In genomic region chr5:25268258-25268888, GRCm38 (mm10) we compare ENCODE assay signal across 26 mouse cellular contexts. TPM values are rescaled to one million over a fixed set of nuclear protein-coding genes. Genes with fewer than 3 reads are reported as not detected.
DNase-seq lines count a peak whose midpoint lies in the region; ATAC-seq and TF ChIP-seq lines count a peak whose summit lies in the region.
"Had no signal": no experiment of that assay in that cellular context is flagged by ENCODE, and none has a peak within 500 bp of the region (broad histone marks: within the 10 kb centered on the region; RNA-seq: fewer than 3 reads in every experiment).

No protein-coding gene starts in this region.

- 0 out of 2 replicates have a peak, but pooled peaks have one; percentile 73 for ATAC-seq in kidney, postnatal 0 days (replicated peaks; ENCODE audit: low FRiP score, low read depth)
- no peak for ATAC-seq in kidney, embryonic 14.5 days (ENCODE audit: low FRiP score, low TSS enrichment)
- 0 out of 2 replicates have a peak, but pooled peaks have one; percentile 30 for ATAC-seq in granulocyte monocyte progenitor cell, adult 5-6 weeks (replicated peaks; ENCODE audit: poor library complexity, severe bottlenecking)
- ATAC-seq in hindbrain, embryonic 16.5 days, result no peak
- ATAC-seq: activated CD4-positive, CD25-positive, alpha-beta regulatory T cell, adult 4 months; forebrain, embryonic 14.5 days; Patski had no signal

- no peak overlapping the region for H3K9ac ChIP-seq in kidney, postnatal 0 days (ENCODE audit: low read depth, low read length)
- no peak overlapping the region for H3K9ac ChIP-seq in kidney, embryonic 14.5 days (ENCODE audit: low read depth, low read length)
- H3K9ac ChIP-seq in hindbrain, embryonic 16.5 days (ENCODE audit: low read depth, low read length), result no peak overlapping the region
- H3K9ac ChIP-seq: embryonic facial prominence, embryonic 15.5 days; heart, embryonic 15.5 days; hindbrain, embryonic 14.5 days had no signal

- H3K4me2 ChIP-seq in kidney, postnatal 0 days (ENCODE audit: low read length), result no peak overlapping the region
- H3K4me2 ChIP-seq in kidney, embryonic 14.5 days (replicated peaks; ENCODE audit: low read depth, low read length), result no peak overlapping the region
- H3K4me2 ChIP-seq in hindbrain, embryonic 16.5 days (ENCODE audit: low read length), result no peak overlapping the region
- H3K4me2 ChIP-seq: embryonic facial prominence, embryonic 15.5 days; heart, embryonic 11.5 days; heart, embryonic 15.5 days; hindbrain, embryonic 14.5 days had no signal

- no peak for TF ChIP-seq CTCF in kidney, postnatal 0 days (IDR thresholded peaks at IDR 0.05; ENCODE audit: low read depth)

- H3K36me3 ChIP-seq in kidney, postnatal 0 days (ENCODE audit: insufficient read depth, low read length), result peaks cover 49% of the 10 kb centered on the region
- H3K36me3 ChIP-seq in kidney, embryonic 14.5 days (ENCODE audit: control insufficient read depth, insufficient read depth, low read length), result peaks cover 53% of the 10 kb centered on the region
- peaks cover 28% of the 10 kb centered on the region; the same call in 1 of the 2 replicates for H3K36me3 ChIP-seq in hindbrain, embryonic 16.5 days (ENCODE audit: control insufficient read depth, insufficient read depth, low read length)

- H3K9me3 ChIP-seq in kidney, postnatal 0 days (replicated peaks; ENCODE audit: low read length), result no peaks in the 10 kb centered on the region
- no peaks in the 10 kb centered on the region for H3K9me3 ChIP-seq in kidney, embryonic 14.5 days (ENCODE audit: control insufficient read depth, low read length)
- H3K9me3 ChIP-seq in hindbrain, embryonic 16.5 days (ENCODE audit: control insufficient read depth, low read length), result no peaks in the 10 kb centered on the region
- H3K9me3 ChIP-seq: embryonic facial prominence, embryonic 15.5 days; forebrain, embryonic 10.5 days; heart, embryonic 15.5 days; hindbrain, embryonic 10.5 days had no signal

- no peaks in the 10 kb centered on the region for H3K27me3 ChIP-seq in kidney, postnatal 0 days (ENCODE audit: insufficient read depth, low read length)
- no peaks in the 10 kb centered on the region for H3K27me3 ChIP-seq in kidney, embryonic 14.5 days (ENCODE audit: control insufficient read depth, insufficient read depth, low read length)
- H3K27me3 ChIP-seq in hindbrain, embryonic 16.5 days (replicated peaks; ENCODE audit: control insufficient read depth, insufficient read depth, low read length), result no peaks in the 10 kb centered on the region
- H3K27me3 ChIP-seq: CH12.LX; embryonic facial prominence, embryonic 15.5 days; heart, embryonic 15.5 days; Patski had no signal

- DNase-seq in kidney, adult 11 months, result peak; percentile 45
- no peak for DNase-seq in kidney, adult 9 months
- DNase-seq in kidney, postnatal 0 days (ENCODE audit: low spot score), result no peak
- DNase-seq: adrenal gland, postnatal 14 days; cerebellum, adult 18-20 months; cerebellum, adult 9-11 months; cerebellum, postnatal 36 days; gastrocnemius, adult 2 months; gastrocnemius, postnatal 25 days; heart, adult 2 months had no signal

- no peak overlapping the region for H3K4me3 ChIP-seq in kidney, postnatal 0 days (replicated peaks; ENCODE audit: low read depth, low read length)
- no peak overlapping the region for H3K4me3 ChIP-seq in kidney, embryonic 14.5 days (ENCODE audit: low read length)
- no peak overlapping the region for H3K4me3 ChIP-seq in hindbrain, embryonic 16.5 days (ENCODE audit: low read length)
- H3K4me3 ChIP-seq: embryonic facial prominence, embryonic 15.5 days; erythroblast, embryonic 14.5 days; forebrain, embryonic 10.5 days; gastrocnemius, adult 2 months; heart, adult 2 months; heart, embryonic 15.5 days; hindbrain, embryonic 10.5 days had no signal

- H3K4me1 ChIP-seq in kidney, postnatal 0 days (replicated peaks; ENCODE audit: insufficient read depth, low read length), result no peaks in the 10 kb centered on the region
- H3K4me1 ChIP-seq in kidney, embryonic 14.5 days (ENCODE audit: control insufficient read depth, insufficient read depth, low read length), result no peaks in the 10 kb centered on the region
- H3K4me1 ChIP-seq in hindbrain, embryonic 16.5 days (ENCODE audit: control insufficient read depth, insufficient read depth, low read depth, low read length), result no peaks in the 10 kb centered on the region
- H3K4me1 ChIP-seq: embryonic facial prominence, embryonic 15.5 days; forebrain, embryonic 10.5 days; heart, embryonic 15.5 days; hindbrain, embryonic 10.5 days had no signal

- WGBS in kidney, postnatal 0 days, result 89% methylated on average over 4 of the region's 4 CpGs
- WGBS in kidney, embryonic 14.5 days, result 92% methylated on average over 4 of the region's 4 CpGs
- WGBS in hindbrain, embryonic 16.5 days, result 94% methylated on average over 4 of the region's 4 CpGs

- H3K27ac ChIP-seq in kidney, postnatal 0 days, result no peak overlapping the region
- H3K27ac ChIP-seq in kidney, embryonic 14.5 days (ENCODE audit: low read depth, low read length), result no peak overlapping the region
- no peak overlapping the region for H3K27ac ChIP-seq in hindbrain, embryonic 16.5 days (ENCODE audit: low read depth, low read length)
- H3K27ac ChIP-seq: embryonic facial prominence, embryonic 15.5 days; forebrain, embryonic 10.5 days; gastrocnemius, adult 2 months; heart, adult 2 months; heart, embryonic 15.5 days; hindbrain, embryonic 10.5 days; hindbrain, embryonic 14.5 days had no signal

RNA-seq across cellular contexts. Expression of gene E130116L18Rik, which starts 45.4 kb away (rescaled TPM):
- polyA plus RNA-seq in kidney, postnatal 0 days (2015; fragmentation: Nextera tagmentation; extraction: Ambion mirVana), result 0.74 and 2.2 TPM in 2 replicates
- not detected in 2 replicates for polyA plus RNA-seq in kidney, embryonic 14.5 days (2014; fragmentation: Nextera tagmentation; extraction: Ambion mirVana)
- not detected in 2 replicates for total RNA-seq in granulocyte monocyte progenitor cell, adult 5-6 weeks (2014; fragmentation: Nextera tagmentation)
- total RNA-seq in granulocyte monocyte progenitor cell, adult 5-6 weeks (2017), result not detected in 2 replicates
- polyA plus RNA-seq in hindbrain, embryonic 16.5 days (2015; fragmentation: Nextera tagmentation; extraction: Ambion mirVana), result not detected in 2 replicates
- total RNA-seq: adrenal gland, adult 18-20 months; adrenal gland, postnatal 14 days; CH12.LX; gastrocnemius, adult 2 months; gastrocnemius, postnatal 25 days; heart, adult 2 months; heart, postnatal 25 days had no signal
- polyA plus RNA-seq: activated CD4-positive, CD25-positive, alpha-beta regulatory T cell, adult 4 months; embryonic facial prominence, embryonic 15.5 days; erythroblast, embryonic 14.5 days; forebrain, embryonic 10.5 days; forebrain, embryonic 14.5 days; heart, adult 2 months; heart, embryonic 11.5 days; heart, embryonic 15.5 days; hindbrain, embryonic 10.5 days; hindbrain, embryonic 14.5 days had no signal

RNA-seq across cellular contexts. Expression of gene Galnt11, which starts 46.7 kb away (rescaled TPM):
- polyA plus RNA-seq in kidney, postnatal 0 days (2015; fragmentation: Nextera tagmentation; extraction: Ambion mirVana), result 212 and 231 TPM in 2 replicates
- polyA plus RNA-seq in kidney, embryonic 14.5 days (2014; fragmentation: Nextera tagmentation; extraction: Ambion mirVana), result 25.5 and 42.9 TPM in 2 replicates
- total RNA-seq in granulocyte monocyte progenitor cell, adult 5-6 weeks (2014; fragmentation: Nextera tagmentation), result 33.2 and 36.8 TPM in 2 replicates
- total RNA-seq in granulocyte monocyte progenitor cell, adult 5-6 weeks (2017), result 18.2 and 19.3 TPM in 2 replicates
- 60.2 and 63.3 TPM in 2 replicates for polyA plus RNA-seq in hindbrain, embryonic 16.5 days (2015; fragmentation: Nextera tagmentation; extraction: Ambion mirVana)

Comparison
In these comparisons a context has a peak if more than half of its experiments do, and no peak if none do; other contexts are left out.
1. ATAC-seq: peak in kidney, postnatal 0 days (single experiment) and granulocyte monocyte progenitor cell, adult 5-6 weeks (single experiment); none in kidney, embryonic 14.5 days (single experiment) and hindbrain, embryonic 16.5 days (single experiment).